ENCODE assay signal across 15 mouse cellular contexts in the genomic region with DNA sequence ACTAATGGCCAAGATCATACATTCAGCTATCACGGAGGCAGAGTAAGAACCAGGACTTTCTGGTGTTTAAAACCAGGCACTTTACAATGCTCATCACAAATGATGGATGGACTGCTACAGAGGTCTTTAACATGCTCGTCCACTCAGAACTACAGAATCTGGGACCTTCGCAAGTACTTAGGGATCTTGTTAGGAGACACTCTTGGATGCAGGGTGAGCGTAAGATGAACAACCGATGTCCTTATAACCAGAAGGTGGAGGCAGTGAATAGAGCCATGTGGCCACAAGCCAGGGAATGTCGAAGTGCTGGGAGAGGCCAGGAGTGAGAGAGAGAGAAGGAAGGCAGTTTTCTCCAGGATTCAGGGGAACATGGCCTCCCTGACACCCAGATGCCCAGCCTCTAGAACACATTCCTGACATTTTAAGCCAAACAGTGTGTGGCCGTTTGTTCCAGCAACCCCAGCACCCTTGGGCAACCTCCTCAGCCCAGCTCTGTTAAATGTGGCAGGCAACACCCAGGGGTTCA.
DNase-seq lines count a peak whose midpoint lies in the region; ATAC-seq and TF ChIP-seq lines count a peak whose summit lies in the region.
"Had no signal": no experiment of that assay in that cellular context is flagged by ENCODE, and none has a peak within 500 bp of the region (broad histone marks: within the 10 kb centered on the region; RNA-seq: fewer than 3 reads in every experiment).

No protein-coding gene starts in this region.

- no peak overlapping the region for H3K4me2 ChIP-seq in kidney, embryonic 14.5 days (replicated peaks; ENCODE audit: low read depth, low read length)
- H3K4me2 ChIP-seq in embryonic facial prominence, embryonic 15.5 days (replicated peaks): no peak overlapping the region
- no peak overlapping the region for H3K4me2 ChIP-seq in heart, embryonic 13.5 days
- H3K4me2 ChIP-seq in lung, embryonic 16.5 days (ENCODE audit: low read depth, low read length): peak overlapping the region; percentile 47; the same call in 1 of the 2 replicates
- H3K4me2 ChIP-seq: neural tube, embryonic 13.5 days had no signal

- DNase-seq in kidney, adult 2 months: peak; percentile 55
- no peak for DNase-seq in left cerebral cortex, postnatal 36 days (ENCODE audit: low spot score in 2 of 2)
- DNase-seq in spleen, postnatal 14 days (ENCODE audit: low spot score in 2 of 2): no peak
- DNase-seq in thymus, postnatal 14 days: no peak
- DNase-seq: cerebellum, adult 11 months; kidney, adult 8-10 months; right cerebral cortex, postnatal 4 days; thymus, postnatal 36 days had no signal

- no peaks in the 10 kb centered on the region for H3K9me3 ChIP-seq in kidney, embryonic 14.5 days (ENCODE audit: control insufficient read depth, low read length)
- no peaks in the 10 kb centered on the region for H3K9me3 ChIP-seq in embryonic facial prominence, embryonic 15.5 days (replicated peaks)
- H3K9me3 ChIP-seq in heart, embryonic 13.5 days: no peaks in the 10 kb centered on the region
- H3K9me3 ChIP-seq in lung, embryonic 16.5 days (ENCODE audit: control insufficient read depth, low read length): no peaks in the 10 kb centered on the region
- H3K9me3 ChIP-seq: megakaryocyte, embryonic 14.5 days; neural tube, embryonic 13.5 days had no signal

- TF ChIP-seq POLR2A in kidney, adult 2 months (IDR thresholded peaks at IDR 0.05; ENCODE audit: low read depth, low read length): no peak

- H3K4me3 ChIP-seq in kidney, adult 2 months (ENCODE audit: insufficient read depth, low read depth, low read length): no peak overlapping the region
- no peak overlapping the region for H3K4me3 ChIP-seq in kidney, embryonic 14.5 days (ENCODE audit: low read length)
- H3K4me3 ChIP-seq in embryonic facial prominence, embryonic 15.5 days (replicated peaks): no peak overlapping the region
- no peak overlapping the region for H3K4me3 ChIP-seq in heart, embryonic 13.5 days
- H3K4me3 ChIP-seq in lung, embryonic 16.5 days (ENCODE audit: low read length): no peak overlapping the region
- H3K4me3 ChIP-seq: erythroblast, embryonic 14.5 days; megakaryocyte, embryonic 14.5 days; neural tube, embryonic 13.5 days had no signal

- H3K27ac ChIP-seq in kidney, adult 2 months (ENCODE audit: insufficient read depth, low read depth, low read length): peak overlapping the region; percentile 61
- H3K27ac ChIP-seq in kidney, embryonic 14.5 days (ENCODE audit: low read depth, low read length): no peak overlapping the region
- peak overlapping the region; percentile 8 for H3K27ac ChIP-seq in embryonic facial prominence, embryonic 15.5 days (replicated peaks)
- peak overlapping the region; percentile 65 for H3K27ac ChIP-seq in heart, embryonic 13.5 days (replicated peaks)
- H3K27ac ChIP-seq in lung, embryonic 16.5 days (ENCODE audit: low read length): peak overlapping the region; percentile 89
- H3K27ac ChIP-seq: neural tube, embryonic 13.5 days had no signal

- ATAC-seq in kidney, embryonic 14.5 days (ENCODE audit: low FRiP score, low TSS enrichment): no peak
- ATAC-seq in embryonic facial prominence, embryonic 15.5 days (ENCODE audit: insufficient number of reproducible peaks, low FRiP score, low TSS enrichment, low read depth): no peak
- no peak for ATAC-seq in heart, embryonic 13.5 days (ENCODE audit: extremely low read depth, insufficient number of reproducible peaks, low FRiP score, low TSS enrichment)
- peak; percentile 45 for ATAC-seq in lung, embryonic 16.5 days (ENCODE audit: low read depth)

- peaks cover 37% of the 10 kb centered on the region for H3K4me1 ChIP-seq in kidney, adult 2 months (ENCODE audit: control insufficient read depth, insufficient read depth, low read length)
- H3K4me1 ChIP-seq in kidney, embryonic 14.5 days (ENCODE audit: control insufficient read depth, insufficient read depth, low read length): peaks cover 7% of the 10 kb centered on the region
- H3K4me1 ChIP-seq in embryonic facial prominence, embryonic 15.5 days: peaks cover 20% of the 10 kb centered on the region
- peaks cover 67% of the 10 kb centered on the region for H3K4me1 ChIP-seq in heart, embryonic 13.5 days
- peaks cover 61% of the 10 kb centered on the region for H3K4me1 ChIP-seq in lung, embryonic 16.5 days (replicated peaks; ENCODE audit: control insufficient read depth, insufficient read depth, low read length)

- H3K27me3 ChIP-seq in kidney, adult 2 months (replicated peaks; ENCODE audit: control insufficient read depth, insufficient read depth, low read length): no peaks in the 10 kb centered on the region
- H3K27me3 ChIP-seq in kidney, embryonic 14.5 days (ENCODE audit: control insufficient read depth, insufficient read depth, low read length): no peaks in the 10 kb centered on the region
- H3K27me3 ChIP-seq in embryonic facial prominence, embryonic 15.5 days: no peaks in the 10 kb centered on the region
- no peaks in the 10 kb centered on the region for H3K27me3 ChIP-seq in heart, embryonic 13.5 days (replicated peaks)
- H3K27me3 ChIP-seq in lung, embryonic 16.5 days (ENCODE audit: control insufficient read depth, insufficient read depth, low read depth, low read length): no peaks in the 10 kb centered on the region
- H3K27me3 ChIP-seq: neural tube, embryonic 13.5 days had no signal

- peaks cover 49% of the 10 kb centered on the region for H3K36me3 ChIP-seq in kidney, adult 2 months (ENCODE audit: control insufficient read depth, insufficient read depth, low read length)
- peaks cover 44% of the 10 kb centered on the region for H3K36me3 ChIP-seq in kidney, embryonic 14.5 days (ENCODE audit: control insufficient read depth, insufficient read depth, low read length)
- H3K36me3 ChIP-seq in embryonic facial prominence, embryonic 15.5 days: peaks cover 55% of the 10 kb centered on the region
- peaks cover 79% of the 10 kb centered on the region for H3K36me3 ChIP-seq in heart, embryonic 13.5 days
- peaks cover 34% of the 10 kb centered on the region for H3K36me3 ChIP-seq in lung, embryonic 16.5 days (ENCODE audit: control insufficient read depth, insufficient read depth, low read length)
- H3K36me3 ChIP-seq: neural tube, embryonic 13.5 days had no signal

- WGBS in kidney, adult 2 months: 46% methylated on average over 7 of the region's 7 CpGs
- WGBS in kidney, embryonic 14.5 days: 67% methylated on average over 7 of the region's 7 CpGs
- WGBS in embryonic facial prominence, embryonic 15.5 days: 68% methylated on average over 7 of the region's 7 CpGs
- 48% methylated on average over 7 of the region's 7 CpGs for WGBS in heart, embryonic 13.5 days
- WGBS in lung, embryonic 16.5 days: 28% methylated on average over 7 of the region's 7 CpGs

- intact Hi-C loops in left cerebral cortex, postnatal 36 days (cut with DNase I): no loop called here

- no peak overlapping the region for H3K9ac ChIP-seq in kidney, embryonic 14.5 days (ENCODE audit: low read depth, low read length)
- no peak overlapping the region for H3K9ac ChIP-seq in embryonic facial prominence, embryonic 15.5 days
- peak overlapping the region; percentile 67 for H3K9ac ChIP-seq in heart, embryonic 13.5 days
- peak overlapping the region; percentile 17; the same call in 1 of the 2 replicates for H3K9ac ChIP-seq in lung, embryonic 16.5 days (ENCODE audit: low read length)
- H3K9ac ChIP-seq: neural tube, embryonic 13.5 days had no signal

- TF ChIP-seq CTCF in kidney, adult 2 months (conservative IDR thresholded peaks at IDR 0.05; ENCODE audit: insufficient read depth, insufficient read length, low read depth, low read length): no peak

Comparison
In these comparisons a context has a peak if more than half of its experiments do, and no peak if none do; other contexts are left out.
1. H3K9ac ChIP-seq: peak in heart, embryonic 13.5 days (single experiment) and lung, embryonic 16.5 days (single experiment); none in kidney, embryonic 14.5 days (single experiment) and embryonic facial prominence, embryonic 15.5 days (single experiment).